Mouse (Mus musculus) 3T3-L1 (cell line): ENCODE measurements around the gene Mrps26.
"Not testable (repeated sequence)": the region's sequence is repeated elsewhere in the genome, so short reads cannot be mapped to it uniquely, and the experiment has no call there.

Experiments used
- DNase-seq: peaks from one replicate; pipeline ENCODE4 v3.0.0-alpha.2; 2015; ENCODE audit warnings: low read depth, low spot score

The Mrps26 gene

DNA sequence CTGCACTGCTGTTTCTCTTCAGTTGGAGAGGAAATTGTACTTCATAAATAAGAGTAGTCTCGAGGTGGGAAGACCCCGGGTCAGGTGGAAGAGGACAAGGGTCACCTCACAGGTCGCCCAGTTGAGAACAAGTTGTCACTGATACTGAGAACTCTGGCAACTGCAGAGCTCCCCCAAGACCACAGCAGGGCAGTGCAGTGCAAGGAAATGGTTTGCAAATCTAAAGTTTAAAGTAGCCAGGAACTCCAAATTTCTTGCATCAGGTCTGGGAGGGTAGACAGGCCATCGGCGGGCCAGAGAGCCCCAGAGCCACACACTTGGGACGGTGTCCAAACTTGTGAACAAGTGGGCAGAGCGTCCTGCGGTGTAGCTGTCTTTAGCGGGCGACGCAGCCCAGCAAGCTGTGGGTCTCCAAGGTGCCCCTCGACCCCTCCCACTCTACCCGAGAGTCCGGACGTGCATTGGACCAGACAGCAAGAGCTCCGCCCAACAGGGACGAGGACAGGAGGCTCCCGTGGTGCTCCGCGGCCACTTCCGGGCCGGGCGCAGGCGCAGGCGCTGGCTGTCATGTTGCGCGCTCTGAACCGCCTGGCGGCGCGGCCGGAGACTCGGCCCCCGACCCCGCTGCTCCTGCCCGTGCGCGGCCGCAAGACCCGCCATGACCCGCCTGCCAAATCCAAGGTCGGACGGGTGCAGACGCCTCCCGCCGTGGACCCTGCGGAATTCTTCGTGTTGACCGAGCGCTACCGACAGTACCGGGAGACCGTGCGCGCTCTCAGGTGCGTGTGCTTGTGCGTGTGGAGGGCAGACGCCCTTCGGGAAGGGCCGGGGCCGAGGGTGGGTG, at the start of gene Mrps26:
Gene Mrps26, plus strand, starts transcription at position 531 of the 844 bp plus-strand sequence.
- peak; percentile 96 for DNase-seq

DNA sequence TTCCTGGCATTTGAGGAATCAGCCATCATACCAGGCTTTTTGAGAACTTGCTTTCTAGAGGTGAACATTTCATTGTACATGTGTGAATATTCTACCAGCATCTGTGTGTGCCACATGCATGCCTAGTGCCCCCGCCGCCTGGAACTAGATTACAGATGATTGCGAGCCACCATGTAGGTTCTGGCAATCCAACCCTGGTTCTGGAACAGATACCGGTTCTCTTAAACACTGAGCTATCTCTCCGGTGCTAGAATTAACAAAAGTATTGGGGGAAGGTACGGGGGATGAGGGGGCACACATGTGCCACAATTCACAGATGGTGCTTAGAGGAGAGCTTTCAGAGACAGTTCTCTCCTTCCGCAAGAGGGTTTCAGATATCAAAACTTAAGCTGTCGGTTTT, 49.6 kb upstream of the Mrps26 start:
- DNase-seq: no peak

DNA sequence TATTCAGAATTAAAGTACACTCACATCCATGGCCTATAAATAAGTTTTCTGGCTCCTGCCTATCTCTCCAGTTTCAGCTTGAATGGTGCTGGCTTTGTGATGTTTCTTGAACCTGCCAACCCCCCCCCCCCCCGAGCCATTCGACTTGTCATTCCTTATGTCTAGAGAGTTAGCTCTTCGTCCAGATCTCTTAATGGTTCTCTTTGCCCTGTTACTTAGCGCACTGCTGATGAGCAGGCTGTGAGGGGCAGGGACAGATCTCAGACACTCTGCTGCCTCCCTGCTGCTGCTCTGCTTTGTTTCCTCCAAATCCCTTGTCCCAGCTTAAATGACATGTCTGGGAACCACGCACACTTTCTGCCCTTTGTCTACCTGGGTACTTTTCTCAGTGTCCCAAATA, 47.8 kb upstream of the Mrps26 start:
- no peak for DNase-seq

DNA sequence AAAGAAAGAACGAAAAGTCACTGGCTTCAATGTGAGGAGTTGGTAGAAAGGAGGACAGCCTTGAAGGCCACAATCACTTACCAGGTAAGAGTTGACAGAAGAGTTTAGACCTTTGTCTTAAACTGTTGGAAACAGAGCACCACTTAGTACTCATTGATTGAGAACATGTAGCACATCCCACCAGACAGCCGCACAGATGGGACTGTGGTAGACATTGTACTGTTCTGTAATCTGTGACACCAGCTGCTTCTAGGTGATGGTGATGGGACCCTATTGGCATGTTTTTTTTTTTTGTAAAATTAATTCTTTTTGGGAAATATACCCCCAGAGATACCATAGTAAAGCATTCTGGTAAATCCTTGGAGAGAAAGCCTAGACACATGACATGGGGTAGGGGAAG, 41.6 kb upstream of the Mrps26 start:
- no peak for DNase-seq

DNA sequence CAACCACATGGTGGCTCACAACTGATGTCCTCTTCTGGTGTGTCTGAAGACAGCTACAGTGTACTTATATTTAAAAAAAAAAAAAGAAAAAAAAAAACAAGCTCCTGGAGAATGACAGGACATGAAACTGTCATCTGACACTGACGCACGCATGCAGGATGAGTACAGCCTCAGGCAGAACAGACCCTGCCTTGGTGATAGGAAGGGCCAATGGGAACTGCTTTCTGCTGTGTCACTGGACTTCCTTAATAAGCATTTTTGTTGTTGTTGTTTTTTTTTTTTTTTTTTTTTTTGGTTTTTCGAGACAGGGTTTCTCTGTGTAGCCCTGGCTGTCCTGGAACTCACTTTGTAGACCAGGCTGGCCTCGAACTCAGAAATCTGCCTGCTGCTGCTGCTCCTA, 38.1 kb upstream of the Mrps26 start:
- not testable (repeated sequence) for DNase-seq

DNA sequence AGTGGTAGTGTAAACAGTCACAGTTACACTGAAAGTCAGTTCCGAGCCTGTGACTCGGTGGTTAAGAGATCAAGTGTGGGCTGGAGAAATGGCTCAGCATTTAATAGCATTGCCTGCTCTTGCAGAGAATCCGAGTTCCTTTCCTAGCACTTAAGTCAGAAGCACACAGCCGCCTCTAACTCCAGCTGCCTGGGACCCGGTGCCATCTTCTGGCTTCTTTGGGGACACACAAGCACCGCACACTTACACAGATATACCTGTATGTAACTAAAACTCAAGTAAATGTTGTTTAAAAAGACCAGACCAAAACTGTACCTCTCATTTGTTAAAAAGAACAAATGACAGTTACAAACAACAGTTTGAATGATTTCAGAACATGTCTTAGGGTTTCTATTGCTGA, 35.1 kb upstream of the Mrps26 start:
- no peak for DNase-seq

DNA sequence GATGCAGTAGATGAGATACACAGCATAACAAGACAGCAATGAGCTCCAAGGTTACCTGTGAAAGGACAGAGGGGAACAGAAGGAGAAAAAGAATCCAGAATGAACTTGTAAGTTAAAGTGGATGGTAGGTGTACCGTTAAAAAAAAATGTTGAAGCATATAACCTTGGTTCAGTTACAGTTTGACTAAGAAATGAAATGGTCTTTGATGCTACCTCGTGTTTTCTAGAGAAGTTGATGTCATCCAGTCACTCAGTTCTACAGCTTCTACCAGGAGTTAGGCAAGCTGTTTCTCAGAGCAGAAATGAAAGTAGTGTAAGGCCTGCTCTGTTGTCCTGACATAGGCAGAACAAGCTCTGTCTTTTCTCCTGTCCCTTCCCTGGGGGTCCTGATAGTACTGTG, 34.3 kb upstream of the Mrps26 start:
- no peak for DNase-seq

DNA sequence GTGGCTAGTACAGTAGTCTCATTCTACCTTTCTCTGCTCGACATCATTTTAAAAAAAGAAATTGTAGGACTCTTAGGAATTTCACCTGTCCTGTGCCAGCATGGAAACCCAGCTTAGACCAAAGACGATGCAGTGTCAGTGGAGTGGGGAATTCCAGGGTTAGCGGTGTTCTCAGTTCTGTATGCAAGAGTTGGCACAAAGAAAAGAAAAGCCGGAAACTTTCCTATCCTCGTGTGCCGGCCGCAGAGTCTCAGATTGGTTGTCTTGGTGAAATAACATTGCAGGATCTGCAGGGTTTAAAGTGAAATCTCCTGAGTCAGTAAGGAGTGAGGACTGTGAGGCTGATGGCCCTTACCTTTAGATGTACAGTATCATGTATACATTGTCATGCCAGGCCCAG, 33.6 kb upstream of the Mrps26 start:
- DNase-seq: no peak

DNA sequence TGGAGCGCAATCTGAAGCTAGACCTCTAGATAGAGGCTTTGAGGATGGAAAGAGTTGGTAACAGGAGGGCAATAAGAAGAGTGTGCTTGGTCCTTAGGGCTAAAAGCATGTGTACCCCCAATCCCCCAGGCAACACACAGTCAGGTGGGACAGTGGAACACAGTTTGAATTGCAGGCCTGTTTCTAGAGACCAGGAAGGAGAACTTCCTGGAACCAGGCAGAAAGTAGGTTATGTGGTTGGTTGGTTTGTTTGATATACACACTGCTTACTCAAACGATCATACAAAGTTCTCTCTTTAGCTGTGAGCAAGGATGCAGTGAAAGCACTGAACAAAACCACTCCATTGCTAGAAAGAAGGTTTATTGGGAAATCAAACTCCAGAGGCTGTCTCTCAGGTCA, 31.3 kb upstream of the Mrps26 start:
- no peak for DNase-seq

DNA sequence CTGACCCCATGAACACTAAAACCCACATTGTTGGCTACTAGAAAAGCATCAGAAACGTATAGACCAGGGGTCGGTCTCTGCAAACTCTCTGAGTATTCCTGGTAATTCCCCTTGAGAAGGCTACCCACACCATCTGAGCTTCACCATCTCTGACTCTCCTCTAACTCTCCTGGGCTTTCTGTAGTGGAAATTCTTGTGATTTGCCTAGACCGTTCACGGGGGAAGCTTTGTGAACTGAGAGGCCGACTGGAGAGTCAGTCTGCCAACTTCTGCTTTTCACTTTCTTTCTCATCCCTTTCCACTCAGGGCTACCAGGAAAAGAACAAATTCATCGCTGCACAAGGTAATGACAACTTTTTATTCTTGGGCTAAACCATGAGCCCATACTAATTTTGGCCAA, 28.5 kb upstream of the Mrps26 start:
- no peak for DNase-seq

DNA sequence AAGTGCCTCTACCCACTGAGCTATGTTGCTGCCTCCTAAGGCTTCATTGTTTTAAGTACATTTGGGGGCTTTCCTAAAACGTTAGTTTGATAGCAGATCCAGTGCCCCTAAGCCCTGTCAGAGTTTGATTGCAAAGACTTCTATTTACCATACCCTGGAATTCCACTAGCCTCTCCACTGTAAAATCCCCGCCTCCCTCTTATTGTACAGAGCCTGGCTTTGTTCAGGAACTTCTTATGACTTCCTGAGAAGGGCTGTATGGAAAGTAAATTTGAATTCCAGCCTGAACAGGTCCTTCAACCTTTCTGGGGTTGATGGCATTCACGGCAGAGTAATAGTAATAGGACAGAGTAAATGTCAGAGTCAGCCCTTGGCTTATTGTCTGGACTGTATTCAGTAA, 26.7 kb upstream of the Mrps26 start:
- DNase-seq: no peak

DNA sequence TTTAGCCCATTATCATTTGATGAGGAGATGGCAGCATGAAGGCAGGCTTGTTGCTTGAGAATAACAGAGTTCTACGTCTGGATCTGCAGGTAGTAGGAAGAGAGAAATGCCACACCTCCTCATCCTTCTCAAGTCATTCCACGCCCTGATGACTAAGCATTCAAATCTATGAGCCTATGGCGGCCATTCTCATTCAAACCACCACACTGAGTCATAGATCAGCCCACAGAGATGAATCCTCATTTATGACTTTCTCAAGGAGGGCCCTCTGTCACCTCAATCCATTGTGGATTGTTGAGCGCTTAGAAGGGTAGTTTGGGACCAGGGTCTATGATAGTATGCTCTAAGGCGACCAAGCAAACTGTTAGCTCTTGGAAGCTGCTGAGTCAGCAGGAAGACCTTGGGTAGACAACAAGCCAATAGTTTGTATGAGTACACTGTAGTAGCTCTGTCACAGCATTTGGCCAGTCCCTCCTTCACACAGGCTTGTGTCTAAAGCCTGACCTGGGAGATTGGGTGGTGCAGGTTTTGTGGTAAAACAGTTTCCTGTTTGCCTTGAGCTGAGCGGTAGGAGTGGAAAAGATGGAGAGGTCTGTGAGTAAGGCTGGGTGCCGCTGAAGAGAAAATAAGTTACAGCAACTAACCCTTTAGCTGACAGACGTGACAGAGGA, 24.5 kb upstream of the Mrps26 start:
- peak; percentile 56 for DNase-seq

DNA sequence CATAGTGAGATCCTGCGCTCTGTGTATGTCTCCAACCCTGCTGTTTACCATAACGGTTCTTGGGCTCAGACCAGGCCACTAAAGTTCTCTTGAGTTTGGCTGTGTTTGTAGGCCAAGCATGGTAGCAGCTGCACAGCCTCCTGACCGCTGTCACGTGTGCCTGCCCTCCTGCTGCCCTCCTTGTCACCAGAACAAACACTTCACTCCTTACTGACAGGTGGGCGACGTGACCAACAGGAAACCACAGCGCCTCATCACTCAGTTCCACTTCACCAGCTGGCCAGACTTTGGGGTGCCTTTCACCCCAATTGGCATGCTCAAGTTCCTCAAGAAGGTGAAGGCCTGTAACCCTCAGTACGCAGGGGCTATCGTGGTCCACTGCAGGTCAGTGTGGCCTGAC, 23.3 kb upstream of the Mrps26 start:
- no peak for DNase-seq

DNA sequence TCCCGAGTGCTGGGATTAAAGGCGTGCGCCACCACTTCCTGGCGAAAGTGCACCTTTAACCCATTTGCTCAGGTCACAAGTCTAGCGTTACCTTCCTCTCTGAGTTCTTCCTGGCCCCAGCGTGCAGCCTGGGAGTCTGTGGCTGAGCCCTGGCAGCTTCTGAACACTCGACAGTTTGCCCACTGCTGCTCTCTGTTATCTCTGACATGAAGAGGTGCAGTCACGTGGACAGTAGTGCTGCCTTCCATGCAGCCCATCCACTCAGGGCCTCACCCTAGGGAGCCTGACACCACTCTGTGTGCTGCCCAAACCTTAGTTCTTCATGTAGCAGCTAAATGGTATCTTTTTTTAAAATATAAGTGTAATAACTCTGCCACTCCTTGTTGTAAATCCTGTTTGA, 16.6 kb upstream of the Mrps26 start:
- DNase-seq: no peak

DNA sequence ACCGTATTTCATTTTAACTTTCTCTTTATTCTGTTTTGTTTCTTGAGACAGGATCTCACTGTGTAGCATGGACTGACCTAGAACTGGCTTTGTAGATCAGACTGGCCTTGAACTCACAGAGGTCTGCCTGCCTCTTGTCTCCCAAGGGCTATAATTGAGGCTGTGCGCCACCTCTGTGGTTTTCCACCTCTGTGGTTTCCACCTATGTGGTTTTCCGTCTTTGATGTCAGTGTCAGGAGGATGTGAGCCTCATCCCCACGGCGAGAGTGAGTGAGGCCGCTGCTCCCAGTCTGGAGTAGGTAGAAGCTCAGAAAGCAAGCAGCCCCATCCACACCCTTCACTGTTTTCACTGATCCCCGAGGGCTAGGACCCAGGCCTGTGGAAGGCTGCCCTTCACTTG, 8.7 kb upstream of the Mrps26 start:
- DNase-seq: no peak

DNA sequence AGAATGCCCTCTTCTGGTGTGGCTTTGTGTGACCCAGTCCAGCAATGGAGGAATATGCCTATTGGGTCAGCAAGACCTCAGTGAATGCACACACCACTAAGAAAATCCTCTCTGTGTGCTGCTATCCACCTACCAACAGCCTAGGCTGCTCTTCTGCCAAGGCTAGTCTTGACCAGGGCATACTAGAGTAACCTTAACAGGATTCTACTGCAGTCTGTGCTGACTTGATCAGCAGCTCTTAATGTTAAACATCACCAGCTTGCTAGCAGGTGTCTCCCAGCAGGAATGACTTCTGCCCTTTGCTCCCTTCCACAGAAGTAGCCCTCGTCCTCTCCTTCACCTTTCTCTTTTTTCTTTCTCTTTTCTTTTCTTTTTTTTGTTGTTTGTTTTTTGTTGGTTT, 7.2 kb upstream of the Mrps26 start:
- no peak for DNase-seq

DNA sequence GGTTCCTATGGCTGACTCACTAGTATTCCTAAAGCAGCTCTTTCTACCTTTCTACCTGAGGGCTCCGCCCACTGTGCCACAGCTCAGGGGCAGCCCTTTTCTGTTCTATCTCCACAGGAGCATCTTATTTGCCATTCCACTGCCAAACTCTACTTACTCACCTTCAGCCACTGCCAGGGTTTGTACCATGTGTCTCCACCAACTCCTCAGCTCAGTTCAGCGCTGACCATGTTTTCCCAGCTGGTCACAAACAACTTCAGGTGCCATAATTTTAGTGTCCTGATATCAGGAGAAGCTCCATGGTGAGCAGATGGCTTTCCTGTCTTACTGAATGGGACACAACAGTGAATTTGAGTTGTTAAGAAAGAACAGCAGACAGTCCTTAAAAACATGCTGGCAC, 6.1 kb upstream of the Mrps26 start:
- DNase-seq: no peak

DNA sequence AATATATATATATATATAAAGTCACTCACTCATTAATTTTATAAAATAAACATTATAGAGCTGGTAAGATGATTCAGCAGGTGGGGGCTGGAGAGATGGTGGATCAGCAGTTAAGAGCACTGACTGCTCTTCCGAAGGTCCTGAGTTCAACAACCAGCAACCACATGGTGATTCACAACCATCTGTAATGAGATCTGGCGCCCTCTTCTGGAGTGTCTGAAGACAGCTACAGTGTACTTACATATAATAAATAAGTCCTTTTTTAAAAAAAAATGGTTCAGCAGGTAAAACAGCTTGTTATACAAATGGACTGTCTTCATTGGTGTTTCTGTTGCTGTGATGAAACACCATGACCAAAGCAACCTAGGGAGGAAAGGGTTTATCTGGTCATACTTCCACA, 5.5 kb upstream of the Mrps26 start:
- peak; percentile 49 for DNase-seq

DNA sequence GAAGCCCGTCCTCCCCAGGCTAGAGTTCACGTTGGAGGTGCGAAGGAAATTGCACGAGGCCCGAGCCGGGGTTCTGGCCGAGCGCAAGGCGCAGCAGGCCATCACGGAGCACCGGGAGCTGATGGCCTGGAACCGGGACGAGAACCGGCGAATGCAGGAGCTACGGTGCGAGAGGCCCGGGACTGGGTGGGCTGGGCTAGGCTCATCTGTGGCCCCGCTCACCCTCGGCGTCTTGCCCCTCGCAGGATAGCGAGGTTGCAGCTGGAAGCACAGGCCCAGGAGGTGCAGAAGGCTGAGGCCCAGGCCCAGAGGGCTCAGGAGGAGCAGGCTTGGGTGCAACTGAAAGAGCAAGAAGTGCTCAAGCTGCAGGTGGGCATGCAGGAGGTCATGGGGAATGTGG, 521 bp downstream of the Mrps26 start:
- no peak for DNase-seq

DNA sequence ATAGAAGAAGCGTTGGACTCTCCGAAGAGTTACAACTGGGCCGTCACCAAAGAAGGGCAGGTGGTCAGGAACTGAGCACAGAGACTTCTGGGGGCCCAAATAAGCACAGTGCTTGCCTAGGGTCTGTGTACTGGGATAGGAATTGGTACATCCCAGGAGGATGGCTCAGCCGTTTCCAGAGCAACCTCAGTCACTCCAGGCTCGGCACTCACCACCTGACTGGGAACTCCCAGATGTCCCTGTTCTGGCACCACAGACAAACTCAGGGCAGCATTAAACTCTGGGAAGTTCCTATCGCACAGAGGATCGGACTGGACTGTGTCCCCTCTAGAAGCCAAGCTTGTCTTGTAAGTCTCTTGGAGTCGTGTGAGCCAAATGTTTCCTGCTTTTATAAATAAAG, 1.4 kb downstream of the Mrps26 start:
- DNase-seq: no peak

DNA sequence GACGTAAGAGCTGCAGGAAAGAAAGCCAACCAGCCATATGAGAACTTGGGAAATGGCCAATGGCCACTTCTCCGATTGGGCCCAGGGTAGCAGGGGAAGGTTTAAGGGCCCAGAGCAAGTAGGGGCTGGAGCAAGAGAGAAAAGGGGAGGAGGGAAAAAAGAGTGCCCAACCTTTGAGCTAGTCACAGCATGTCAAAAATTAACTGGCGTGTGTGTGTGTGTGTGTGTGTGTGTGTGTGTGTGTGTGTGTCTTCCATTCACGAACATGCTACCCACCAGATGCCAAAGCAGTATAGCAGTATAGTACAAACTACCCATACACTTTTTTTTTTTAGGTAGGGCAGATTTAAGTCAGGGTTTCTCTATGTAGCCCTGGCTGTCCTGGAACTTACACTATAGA, 5.4 kb downstream of the Mrps26 start:
- DNase-seq: no peak

DNA sequence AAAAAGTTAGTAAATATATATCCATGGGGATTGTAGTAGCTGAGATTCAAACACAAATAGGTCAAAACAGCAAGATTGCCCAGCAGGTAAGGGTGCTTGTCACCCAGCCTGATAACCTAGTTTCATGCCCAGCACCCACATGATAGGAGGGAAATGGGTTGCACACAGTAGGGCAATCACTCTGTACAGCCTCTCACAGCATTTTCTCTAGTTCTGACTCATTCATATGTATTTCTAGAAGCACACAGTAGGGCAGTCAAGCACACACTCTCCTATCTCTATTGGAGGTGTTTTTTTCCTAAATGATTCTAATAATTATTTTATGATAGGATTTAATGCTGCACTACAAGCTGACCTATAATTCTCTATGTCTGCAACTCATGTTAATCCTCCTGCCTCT, 6.4 kb downstream of the Mrps26 start:
- DNase-seq: no peak

DNA sequence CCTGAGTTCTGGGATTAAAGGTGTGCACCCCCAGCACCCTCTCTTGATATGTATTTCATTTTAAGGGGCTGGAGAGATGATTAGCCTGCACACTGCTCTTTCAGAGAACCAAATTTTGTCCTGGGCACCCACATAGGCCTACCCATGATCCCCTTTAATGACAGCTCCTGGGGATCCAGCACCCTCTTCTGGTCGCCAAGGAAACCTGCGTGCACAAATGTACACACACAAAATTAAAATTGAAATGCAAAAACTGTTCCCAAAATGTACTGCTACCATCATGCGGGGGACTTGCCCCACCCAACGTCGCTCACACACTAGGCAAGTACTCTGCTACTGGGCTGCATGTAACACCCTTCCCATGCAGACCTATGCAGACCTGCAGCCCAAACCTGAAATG, 11.4 kb downstream of the Mrps26 start:
- DNase-seq: no peak
